Mouse (Mus musculus) heart, postnatal 25 days (tissue): ENCODE results near the gene Emc3. TPM values are rescaled to one million over a fixed set of nuclear protein-coding genes. Genes with fewer than 3 reads are reported as not detected.

Experiments
- DNase-seq: peaks from one replicate; pipeline ENCODE4 v3.0.0; 2022; ENCODE audit warnings: low spot score
- intact Hi-C: fragments of 180-260 bp; cut with DNase I; formaldehyde crosslinking; loops from one replicate; pipeline ENCODE4 v1.15.1; 2025
- microRNA-seq: library from miRNA; unstranded; fragments of <30 nt; microRNA quantifications from one replicate; pipeline ENCODE4 v1.2.0, GENCODE M21; 2022
- total RNA-seq, 2 experiments: library from RNA; stranded (reverse); gene quantifications; 2 replicates each; pipeline ENCODE4 v1.2.3; 2021

Emc3 gene
- total RNA-seq, 2 experiments from 2014 or later = 57.4 to 60.9 TPM

DNA sequence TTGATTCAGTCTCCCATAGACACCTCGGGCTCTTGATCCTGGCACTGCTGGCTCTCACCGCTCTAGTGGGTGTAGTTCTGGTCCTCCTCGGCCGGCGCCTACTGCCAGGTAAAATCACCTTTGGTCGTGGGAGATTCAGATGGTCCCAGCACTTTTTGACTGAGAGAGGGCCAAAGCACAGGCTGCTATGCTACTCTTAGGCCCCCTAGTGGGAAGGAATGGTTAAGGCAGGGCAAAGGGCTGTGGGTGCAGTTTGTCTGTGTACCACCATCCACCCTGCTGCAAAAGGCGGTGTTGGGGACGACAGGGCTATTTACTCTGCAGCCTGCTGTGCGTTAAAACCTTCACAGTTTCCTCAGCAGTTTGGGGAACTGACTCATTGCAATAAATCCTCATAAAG is 62.4 kb downstream of the Emc3 start:
- DNase-seq = no peak
- intact Hi-C loops = loop anchor here (2.0 to 5.0 kb wide), 3 partner anchors 26 to 430 kb away; partner anchors contain the start of gene Jagn1

- intact Hi-C loops = loop anchor here (2.0 to 5.0 kb wide), 3 partner anchors 26 to 430 kb away; partner anchors contain the start of gene Jagn1
- no peak for DNase-seq
These were observed 62.9 kb downstream of the Emc3 start for GRCm38 (mm10) chr6:113468512-113468911.

DNA sequence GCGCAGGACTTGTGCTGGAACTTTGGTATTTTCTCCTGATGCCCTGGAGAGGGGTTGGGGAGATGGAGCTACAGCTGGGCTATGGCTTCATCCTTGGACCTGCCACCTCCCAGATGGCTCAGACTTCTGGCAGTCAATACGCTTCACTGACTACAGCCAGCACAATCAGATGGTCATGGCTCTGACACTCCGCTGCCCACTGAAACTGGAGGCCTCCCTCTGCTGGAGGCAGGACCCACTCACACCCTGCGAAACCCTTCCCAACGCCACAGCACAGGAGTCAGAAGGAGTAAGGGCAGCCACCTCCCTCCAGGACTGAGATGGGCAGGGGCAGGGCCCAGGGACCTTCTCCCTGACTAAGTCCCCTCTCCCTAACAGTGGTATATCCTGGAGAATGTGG is 65.8 kb downstream of the Emc3 start:
- DNase-seq = no peak
- intact Hi-C loops = loop anchor here (5.0 kb wide), 1 partner anchor 293 kb away; no protein-coding TSS in a partner anchor

Small RNA genes lying within 50 kb of the gene (microRNA-seq; reads per million reads assigned to microRNA genes)
- not detected for gene Gm23365

Other genes starting within 250 kb of the Emc3 start
- gene Cpne9, start 249.3 kb downstream of the Emc3 start, total RNA-seq = not detected
- 10 to 100 TPM; 12.7 to 15.8 TPM for gene Brpf1, start 224.5 kb downstream of the Emc3 start, total RNA-seq
- 1 to 10 TPM; 4.4 to 4.8 TPM for gene Ogg1, start 204.7 kb downstream of the Emc3 start, total RNA-seq
- gene Camk1, start 187.7 kb downstream of the Emc3 start, total RNA-seq = 10 to 100 TPM; 65.9 to 68.5 TPM
- gene Tada3, start 153.8 kb downstream of the Emc3 start, total RNA-seq = 10 to 100 TPM; 21.2 to 24.4 TPM
- 10 to 100 TPM; 66.4 to 74.2 TPM for gene Arpc4, start 153.5 kb downstream of the Emc3 start, total RNA-seq
- gene Ttll3, start 142.4 kb downstream of the Emc3 start, total RNA-seq = 1 to 10 TPM; 1.0 to 1.4 TPM
- 10 to 100 TPM; 10.3 to 11.5 TPM for gene Rpusd3, start 112.3 kb downstream of the Emc3 start, total RNA-seq
- gene Cidec, start 95.9 kb downstream of the Emc3 start, total RNA-seq = 1 to 10 TPM; 5.6 to 9.0 TPM
- 10 to 100 TPM; 22.2 TPM for gene Jagn1, start 89.1 kb downstream of the Emc3 start, total RNA-seq
- 1 to 10 TPM in 1 of 2 experiments, under 1 TPM in 1; 0.78 to 1.1 TPM for gene Il17re, start 73.2 kb downstream of the Emc3 start, total RNA-seq
- gene Il17rc, start 60.2 kb downstream of the Emc3 start, total RNA-seq = 10 to 100 TPM in 1 of 2 experiments, 1 to 10 TPM in 1; 8.2 to 10.0 TPM
- gene Creld1, start 48.4 kb downstream of the Emc3 start, total RNA-seq = 10 to 100 TPM; 52.2 to 55.6 TPM
- gene Prrt3, start 29.7 kb downstream of the Emc3 start, total RNA-seq = not detected
- gene Fancd2, start within 50 bp of the Emc3 start, total RNA-seq = under 1 TPM; 0.26 to 0.53 TPM
- gene Fancd2os, start 69.1 kb upstream of the Emc3 start, total RNA-seq = not detected
- gene Brk1, start 73.1 kb upstream of the Emc3 start, total RNA-seq = 10 to 100 TPM; 70.0 to 70.9 TPM
- 10 to 100 TPM; 10.7 to 11.7 TPM for gene Vhl, start 92.3 kb upstream of the Emc3 start, total RNA-seq
- 10 to 100 TPM in 1 of 2 experiments, 1 to 10 TPM in 1; 9.7 to 10.6 TPM for gene Irak2, start 106.8 kb upstream of the Emc3 start, total RNA-seq
- gene Tatdn2, start 165.4 kb upstream of the Emc3 start, total RNA-seq = 10 to 100 TPM; 55.3 to 57.1 TPM
- not detected for gene Ghrl, start 188.2 kb upstream of the Emc3 start, total RNA-seq
- gene Sec13, start 209.1 kb upstream of the Emc3 start, total RNA-seq = 10 to 100 TPM; 68.0 to 75.5 TPM